In the genomic region with DNA sequence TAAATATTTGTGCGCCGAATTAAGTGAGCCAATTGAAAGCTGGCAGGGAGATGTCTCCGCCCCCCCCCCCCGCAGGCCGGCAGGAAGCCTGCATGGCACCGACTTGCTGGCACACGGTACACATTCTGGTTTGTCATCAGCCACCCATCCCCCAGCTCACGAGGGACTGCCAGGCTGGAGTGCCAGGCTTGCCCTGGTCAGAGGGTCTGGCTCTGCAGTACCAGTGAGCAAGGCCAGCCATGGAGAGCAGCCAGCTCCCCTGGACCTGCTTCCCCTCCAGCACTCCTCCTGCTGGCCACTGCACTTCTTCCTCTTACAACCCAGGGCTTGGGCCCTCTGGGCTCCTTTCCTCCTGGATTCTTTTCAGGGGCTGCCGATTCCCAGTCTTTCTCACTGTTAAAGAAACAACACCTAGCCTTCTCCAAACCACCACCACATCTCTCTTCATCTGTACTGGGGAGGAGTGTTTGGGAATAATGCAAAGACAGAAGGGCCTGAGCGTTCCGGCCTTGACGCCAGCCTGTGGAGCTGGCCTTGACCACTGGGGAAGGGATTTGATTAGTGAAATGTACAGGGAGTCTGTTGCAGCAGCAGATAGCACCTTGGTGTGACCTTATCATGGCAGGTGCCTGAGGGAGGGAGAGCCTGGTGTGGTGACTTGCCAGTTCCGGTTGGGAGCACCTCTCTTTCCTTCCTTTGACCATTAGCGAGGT, we compare ENCODE assay signal across 8 mouse cellular contexts. TPM values are rescaled to one million over a fixed set of nuclear protein-coding genes. Genes with fewer than 3 reads are reported as not detected.
DNase-seq lines count a peak whose midpoint lies in the region; ATAC-seq and TF ChIP-seq lines count a peak whose summit lies in the region.

No protein-coding gene starts in this region.

- intact Hi-C loops in heart, postnatal 14 days (cut with DNase I), result no loop called here

- no peak for TF ChIP-seq EP300 in liver, embryonic 14.5 days (IDR thresholded peaks at IDR 0.05; ENCODE audit: low read depth)

- H3K9me3 ChIP-seq in E14TG2a.4 (ENCODE audit: low read length), result peaks cover 6% of the 10 kb centered on the region
- H3K9me3 ChIP-seq in forebrain, embryonic 16.5 days (ENCODE audit: control insufficient read depth, low read length), result no peaks in the 10 kb centered on the region
- H3K9me3 ChIP-seq in liver, embryonic 14.5 days (ENCODE audit: control insufficient read depth, low read length), result no peaks in the 10 kb centered on the region

- H3K27ac ChIP-seq in forebrain, embryonic 16.5 days (ENCODE audit: low read length), result peak overlapping the region; percentile 37; the same call in 1 of the 2 replicates
- no peak overlapping the region for H3K27ac ChIP-seq in liver, embryonic 14.5 days

- no peak overlapping the region for H3K9ac ChIP-seq in forebrain, embryonic 16.5 days (replicated peaks; ENCODE audit: low read depth, low read length)
- H3K9ac ChIP-seq in liver, embryonic 14.5 days (replicated peaks), result no peak overlapping the region

- WGBS in forebrain, embryonic 16.5 days, result 34% methylated on average over 14 of the region's 14 CpGs
- WGBS in liver, embryonic 14.5 days (ENCODE audit: insufficient replicate concordance), result 49% methylated on average over 14 of the region's 14 CpGs

- H3K4me2 ChIP-seq in forebrain, embryonic 16.5 days (ENCODE audit: low read length), result peak overlapping the region; percentile 29
- no peak overlapping the region for H3K4me2 ChIP-seq in liver, embryonic 14.5 days (ENCODE audit: low read depth)

- H3K4me1 ChIP-seq in E14TG2a.4 (replicated peaks; ENCODE audit: low read depth, low read length), result peaks cover 32% of the 10 kb centered on the region
- H3K4me1 ChIP-seq in forebrain, embryonic 16.5 days (replicated peaks; ENCODE audit: control insufficient read depth, insufficient read depth, low read length), result peaks cover 10% of the 10 kb centered on the region
- peaks cover 0 to 2% of the 10 kb centered on the region in 2 experiments; a peak in 1 of 4 replicates for H3K4me1 ChIP-seq in liver, embryonic 14.5 days (replicated peaks; ENCODE audit: control insufficient read depth in 2 of 2, insufficient read depth in 2 of 2, low read length in 1 of 2)

- DNase-seq in brain, adult 2 months (ENCODE audit: low read depth, low spot score), result peak; percentile 99
- DNase-seq in heart, postnatal 14 days, result peak; percentile 78 to 88
- DNase-seq in kidney, postnatal 4 days, result peak; percentile 65 to 76
- DNase-seq in liver, embryonic 14.5 days (ENCODE audit: low read depth in 3 of 3, low spot score in 3 of 3), result no peak
- peak; percentile 37 for DNase-seq in retina, embryonic 14.5 days (ENCODE audit: low spot score)
- no peak for DNase-seq in c-Kit-positive CD71-positive TER-119-positive erythroid progenitor cells, embryonic 14.5 days (ENCODE audit: low spot score)

- no peaks in the 10 kb centered on the region for H3K27me3 ChIP-seq in E14TG2a.4 (ENCODE audit: insufficient read depth, low read length)
- H3K27me3 ChIP-seq in forebrain, embryonic 16.5 days (replicated peaks; ENCODE audit: control insufficient read depth, insufficient read depth, low read length), result no peaks in the 10 kb centered on the region
- no peaks in the 10 kb centered on the region for H3K27me3 ChIP-seq in liver, embryonic 14.5 days (ENCODE audit: control insufficient read depth, insufficient read depth, low read length)

- peak; percentile 98 for ATAC-seq in forebrain, embryonic 16.5 days
- no peak for ATAC-seq in liver, embryonic 14.5 days (ENCODE audit: insufficient read depth)

- peak overlapping the region; percentile 35 for H3K4me3 ChIP-seq in E14TG2a.4 (replicated peaks; ENCODE audit: low read length)
- no peak overlapping the region for H3K4me3 ChIP-seq in forebrain, embryonic 16.5 days (replicated peaks; ENCODE audit: low read length)
- no peak overlapping the region for H3K4me3 ChIP-seq in liver, embryonic 14.5 days (ENCODE audit: insufficient read depth in 1 of 2, low read depth in 2 of 2, low read length in 2 of 2)

- TF ChIP-seq CTCF in E14TG2a.4 (conservative IDR thresholded peaks at IDR 0.05; ENCODE audit: low read length), result peak; percentile 9; the same call in 1 of the 2 replicates
- peak; percentile 28 for TF ChIP-seq CTCF in liver, embryonic 14.5 days (IDR thresholded peaks at IDR 0.05; ENCODE audit: low read depth)

- no peaks in the 10 kb centered on the region for H3K36me3 ChIP-seq in E14TG2a.4 (ENCODE audit: insufficient read depth, low read length)
- H3K36me3 ChIP-seq in forebrain, embryonic 16.5 days (ENCODE audit: control insufficient read depth, insufficient read depth), result no peaks in the 10 kb centered on the region
- H3K36me3 ChIP-seq in liver, embryonic 14.5 days (replicated peaks; ENCODE audit: control insufficient read depth, insufficient read depth, low read depth), result no peaks in the 10 kb centered on the region

RNA-seq across cellular contexts. Expression of a gene that starts 30.7 kb away (rescaled TPM):
- 7.7 and 10.5 TPM in 2 replicates for polyA plus RNA-seq in forebrain, embryonic 16.5 days (2015; fragmentation: Nextera tagmentation; extraction: Ambion mirVana)
- 10 to 100 TPM; 66.7 to 72.8 TPM for total RNA-seq in heart, postnatal 14 days (2021)
- 13.7 and 14.1 TPM in 2 replicates for polyA plus RNA-seq in liver, embryonic 14.5 days (2012; rRNA removed)
- 10.8 and 13.9 TPM in 2 replicates for polyA plus RNA-seq in liver, embryonic 14.5 days (2014; fragmentation: Nextera tagmentation; extraction: Ambion mirVana)

Comparison
In these comparisons a context has a peak if more than half of its experiments do, and no peak if none do; other contexts are left out.
1. DNase-seq: peak in brain, adult 2 months (single experiment), heart, postnatal 14 days (2 of 2), kidney, postnatal 4 days (2 of 2) and retina, embryonic 14.5 days (single experiment); none in liver, embryonic 14.5 days (0 of 3) and c-Kit-positive CD71-positive TER-119-positive erythroid progenitor cells, embryonic 14.5 days (single experiment).